Mouse (Mus musculus) erythroblast, embryonic 14.5 days (primary cell): ENCODE results near the gene Iffo1.

ENCODE experiments used
- GATA1 ChIP-seq: IDR thresholded peaks from 2 replicates; pipeline ENCODE4 v1.6.1; 2012; ENCODE audit warnings: low read length, inconsistent platforms, mixed read lengths
- TAL1 ChIP-seq: IDR thresholded peaks from 3 replicates; pipeline ENCODE4 v1.6.1; 2012; ENCODE audit warnings: low read length, inconsistent platforms, mixed read lengths

DNA sequence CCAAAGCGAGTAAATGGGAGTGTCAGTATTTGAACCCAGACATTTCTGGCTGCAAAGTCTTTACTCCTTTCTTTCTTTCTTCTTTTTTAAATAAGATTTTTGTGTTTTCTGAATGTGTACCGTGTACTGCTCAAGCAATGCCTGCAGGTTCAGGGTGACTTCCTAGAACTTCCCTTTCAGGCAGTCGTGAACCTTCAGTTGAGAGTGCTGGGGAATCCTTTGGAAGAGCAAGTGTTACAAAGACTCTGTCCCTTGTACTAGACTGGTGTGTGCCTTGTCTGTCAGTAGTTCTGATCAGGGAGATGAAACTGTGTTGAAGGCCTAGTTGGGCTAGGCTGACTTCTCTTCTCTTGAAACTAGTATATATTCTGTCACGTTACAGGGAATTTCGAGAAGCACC, 47.8 kb downstream of the Iffo1 start:
- TF ChIP-seq TAL1 (no peak), GATA1 (no peak)
